Mouse (Mus musculus) midbrain, postnatal 0 days (tissue): ENCODE data around the gene Ndel1. TPM values are rescaled to one million over a fixed set of nuclear protein-coding genes. Genes with fewer than 3 reads are reported as not detected.
"Not testable (repeated sequence)": the region's sequence is repeated elsewhere in the genome, so short reads cannot be mapped to it uniquely, and the experiment has no call there.

Experiments
- ATAC-seq: fragments of 200-750 bp; cut with Nextera tagmentation; 2 replicates; pipeline ENCODE4 v1.8.0; 2017; ENCODE audit warnings: moderate number of reproducible peaks, mild to moderate bottlenecking, moderate TSS enrichment, moderate library complexity; ENCODE audit not compliant: low FRiP score
- DNase-seq: peaks from one replicate; pipeline ENCODE4 v3.0.0-alpha.2; 2015; ENCODE audit warnings: low spot score
- H3K27ac ChIP-seq: fragments of 300-500 bp; sonication (generic); 2 replicates; pipeline ENCODE4 v1.5.1; 2014; ENCODE audit warnings: low read depth, mild to moderate bottlenecking, low read length, mixed read lengths
- H3K27me3 ChIP-seq: fragments of 300-500 bp; sonication (generic); 2 replicates; pipeline ENCODE4 v1.6.1; 2014; ENCODE audit warnings: low read length, control low read depth, mixed read lengths; ENCODE audit not compliant: insufficient read depth
- H3K36me3 ChIP-seq: fragments of 300-500 bp; sonication (generic); 2 replicates; pipeline ENCODE4 v1.6.1; 2014; ENCODE audit warnings: low read length, control low read depth, mixed read lengths; ENCODE audit not compliant: insufficient read depth
- H3K4me1 ChIP-seq: fragments of 300-500 bp; sonication (generic); 2 replicates; pipeline ENCODE4 v1.6.1; 2014; ENCODE audit warnings: mild to moderate bottlenecking, control low read depth, antibody characterized with exemption, low read length, mixed read lengths; ENCODE audit not compliant: insufficient read depth
- H3K4me2 ChIP-seq: fragments of 300-500 bp; sonication (generic); 2 replicates; pipeline ENCODE4 v1.6.1; 2014; ENCODE audit warnings: low read depth, mild to moderate bottlenecking, low read length, mixed read lengths; ENCODE audit not compliant: poor library complexity, severe bottlenecking
- H3K4me3 ChIP-seq: fragments of 300-500 bp; sonication (generic); 2 replicates; pipeline ENCODE4 v1.5.1; 2014; ENCODE audit warnings: low read depth, mild to moderate bottlenecking, low read length, moderate library complexity
- H3K9ac ChIP-seq: fragments of 300-500 bp; sonication (generic); replicated peaks from 2 replicates; pipeline ENCODE4 v1.6.1; 2014; ENCODE audit warnings: mild to moderate bottlenecking, low read length, moderate library complexity, mixed read lengths; ENCODE audit not compliant: poor library complexity, severe bottlenecking
- H3K9me3 ChIP-seq: fragments of 300-500 bp; sonication (generic); 2 replicates; pipeline ENCODE4 v1.6.1; 2016; ENCODE audit warnings: low read length, control low read depth
- CTCF ChIP-seq: IDR thresholded peaks from 2 replicates; pipeline ENCODE4 v1.5.1; 2016; ENCODE audit warnings: antibody characterized with exemption, mild to moderate bottlenecking
- WGBS: fragments of 180-500 bp; shearing (Covaris S2); extraction: QIAGEN DNeasy Blood & Tissue Kit; methylation state at CpG from one replicate; pipeline ENCODE4 v1.1.7; 2014; 5-methylcytosine and 5-hydroxymethylcytosine counted together
- polyA plus RNA-seq: library from polyadenylated mRNA; unstranded; fragments of >200 nt; fragmentation: Nextera tagmentation; extraction: Ambion mirVana; gene quantifications from 2 replicates; pipeline ENCODE4 v1.2.1, GENCODE M21; 2015
- total RNA-seq: library from RNA; depleted of rRNA; stranded (reverse); fragments of >200 nt; gene quantifications from 2 replicates; pipeline ENCODE4 v1.2.3, GENCODE M21; 2014

The Ndel1 gene
- total and polyA plus RNA-seq, 2 experiments from 2014 or later = 112 to 114 TPM

GRCm38 (mm10) chr11:68832793-68833192, 38.9 kb downstream of the Ndel1 start:
- ATAC-seq (no peak), DNase-seq (no peak)
- peaks cover 46% of the 10 kb centered on the region for H3K36me3 ChIP-seq
- H3K27ac ChIP-seq = no peak overlapping the region
- no peaks in the 10 kb centered on the region for H3K9me3 ChIP-seq
- no peak for TF ChIP-seq CTCF
- H3K4me2 ChIP-seq = no peak overlapping the region
- no peaks in the 10 kb centered on the region for H3K4me1 ChIP-seq
- H3K4me3 ChIP-seq = no peak overlapping the region
- no peak overlapping the region for H3K9ac ChIP-seq
- WGBS = 82% methylated on average over 4 of the region's 4 CpGs
- H3K27me3 ChIP-seq = no peaks in the 10 kb centered on the region

GRCm38 (mm10) chr11:68831580-68831979, 40.1 kb downstream of the Ndel1 start:
- peaks cover 51% of the 10 kb centered on the region for H3K36me3 ChIP-seq
- not testable (repeated sequence) for H3K9ac ChIP-seq, H3K4me1 ChIP-seq, ATAC-seq, H3K4me2 ChIP-seq, H3K27ac ChIP-seq, H3K9me3 ChIP-seq, DNase-seq, H3K4me3 ChIP-seq, H3K27me3 ChIP-seq
- 95% methylated on average over 5 of the region's 5 CpGs for WGBS

GRCm38 (mm10) chr11:68826735-68827134, 44.9 kb downstream of the Ndel1 start:
- H3K36me3 ChIP-seq = peaks cover 33% of the 10 kb centered on the region
- no peak for ATAC-seq
- no peak for DNase-seq

GRCm38 (mm10) chr11:68822326-68822725, 49.3 kb downstream of the Ndel1 start:
- 84% methylated on average over 15 of the region's 15 CpGs for WGBS
- Histone ChIP-seq H3K9me3 (no peaks in the 10 kb centered on the region), H3K4me3 (no peak overlapping the region), H3K9ac (no peak overlapping the region), H3K4me2 (no peak overlapping the region), H3K27ac (no peak overlapping the region), H3K36me3 (peaks cover 48% of the 10 kb centered on the region), H3K4me1 (no peaks in the 10 kb centered on the region), H3K27me3 (no peaks in the 10 kb centered on the region)
- no peak for ATAC-seq
- DNase-seq = no peak
- TF ChIP-seq CTCF = no peak

More at GRCm38 (mm10) chr11:68826735-68827134, 44.9 kb downstream of the Ndel1 start:
- Histone ChIP-seq H3K27ac (no peak overlapping the region), H3K27me3 (no peaks in the 10 kb centered on the region), H3K9ac (no peak overlapping the region), H3K4me1 (no peaks in the 10 kb centered on the region), H3K9me3 (no peaks in the 10 kb centered on the region), H3K4me3 (no peak overlapping the region), H3K4me2 (no peak overlapping the region)
- TF ChIP-seq CTCF = no peak
- WGBS = 83% methylated on average over 3 of the region's 3 CpGs

- TF ChIP-seq CTCF = no peak
- DNase-seq (no peak), ATAC-seq (no peak)
- Histone ChIP-seq H3K4me2 (no peak overlapping the region), H3K4me3 (no peak overlapping the region), H3K4me1 (no peaks in the 10 kb centered on the region), H3K9ac (no peak overlapping the region), H3K27ac (no peak overlapping the region), H3K27me3 (no peaks in the 10 kb centered on the region), H3K36me3 (peaks cover 67% of the 10 kb centered on the region), H3K9me3 (no peaks in the 10 kb centered on the region)
- 92% methylated on average over 14 of the region's 14 CpGs for WGBS
These were observed 52.3 kb downstream of the Ndel1 start for GRCm38 (mm10) chr11:68819226-68819805.

GRCm38 (mm10) chr11:68818416-68818815, 53.2 kb downstream of the Ndel1 start:
- DNase-seq = no peak
- no peak for TF ChIP-seq CTCF
- Histone ChIP-seq H3K9ac (no peak overlapping the region), H3K36me3 (peaks cover 73% of the 10 kb centered on the region), H3K27me3 (no peaks in the 10 kb centered on the region), H3K4me3 (no peak overlapping the region), H3K9me3 (no peaks in the 10 kb centered on the region), H3K4me1 (no peaks in the 10 kb centered on the region), H3K27ac (no peak overlapping the region), H3K4me2 (no peak overlapping the region)
- no peak for ATAC-seq
- 90% methylated on average over 8 of the region's 8 CpGs for WGBS
